8 mouse cellular contexts compared by ENCODE assay signal in the genomic region with DNA sequence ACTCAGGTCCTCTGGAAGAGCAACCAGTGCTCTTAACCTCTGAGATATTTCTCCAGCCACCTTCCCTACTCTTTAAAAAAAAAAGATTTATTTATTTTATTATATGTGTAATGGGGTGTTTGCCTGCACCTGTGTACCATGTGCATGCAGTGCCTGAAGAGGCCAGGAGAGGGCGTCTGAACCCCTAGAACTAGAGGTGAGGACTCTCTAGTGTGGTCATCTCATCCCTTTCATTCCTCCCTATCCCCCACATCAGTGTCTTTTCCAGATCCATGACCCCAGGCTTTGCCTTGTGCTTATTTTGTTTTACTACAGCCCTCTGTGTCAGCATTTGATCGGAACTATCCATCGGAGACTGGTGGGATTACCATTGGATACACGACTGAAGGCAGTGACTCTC. TPM values are rescaled to one million over a fixed set of nuclear protein-coding genes. Genes with fewer than 3 reads are reported as not detected.
DNase-seq lines count a peak whose midpoint lies in the region.

No protein-coding gene starts in this region.

- peak; percentile 12 for DNase-seq in kidney, adult 9 months
- no peak for DNase-seq in kidney, adult 11 months
- DNase-seq in ES-CJ7 (ENCODE audit: low read depth, low spot score) = peak; percentile 55
- peak; percentile 70 to 72 for DNase-seq in cerebellum, adult 18-20 months
- DNase-seq in lung, postnatal 36 days = peak; percentile 25
- DNase-seq in urinary bladder, adult 18-20 months (ENCODE audit: low spot score in 2 of 2) = no peak
- DNase-seq in layer of hippocampus, postnatal 14 days (ENCODE audit: low spot score in 2 of 2) = no peak
- no peak for DNase-seq in gastrocnemius, postnatal 4 days (ENCODE audit: low spot score in 2 of 2)

RNA-seq across cellular contexts. Expression of a gene that starts 5.2 kb away (rescaled TPM):
- total RNA-seq in layer of hippocampus, postnatal 14 days (2021) = 10 to 100 TPM; 28.4 to 32.8 TPM
- 1 to 10 TPM; 2.0 to 2.6 TPM for total RNA-seq in gastrocnemius, postnatal 4 days (2021)

RNA-seq across cellular contexts. Expression of a gene that starts 18.3 kb away (rescaled TPM):
- 10 to 100 TPM; 75.4 to 80.2 TPM for total RNA-seq in layer of hippocampus, postnatal 14 days (2021)
- 10 to 100 TPM; 92.4 to 98.6 TPM for total RNA-seq in gastrocnemius, postnatal 4 days (2021)

RNA-seq across cellular contexts. Expression of a gene that starts 35.9 kb away (rescaled TPM):
- total RNA-seq in layer of hippocampus, postnatal 14 days (2021) = not detected
- total RNA-seq in gastrocnemius, postnatal 4 days (2021) = not detected

Comparison
In these comparisons a context has a peak if more than half of its experiments do, and no peak if none do; other contexts are left out.
1. DNase-seq: peak in kidney, adult 9 months (single experiment), ES-CJ7 (single experiment), cerebellum, adult 18-20 months (2 of 2) and lung, postnatal 36 days (single experiment); none in kidney, adult 11 months (single experiment), urinary bladder, adult 18-20 months (0 of 2), layer of hippocampus, postnatal 14 days (0 of 2) and gastrocnemius, postnatal 4 days (0 of 2).
2. RNA of a gene that starts 5.2 kb away (total RNA-seq): 28.4 to 32.8 TPM in layer of hippocampus, postnatal 14 days; 2.0 to 2.6 TPM in gastrocnemius, postnatal 4 days; every median in the first group is over 4 times any median in the second.